Mouse (Mus musculus) C2C12 (cell line): ENCODE data around the gene Cxcr1.
A peak's percentile ranks its signal among the peaks of the same experiment; 100 is the strongest.

Experiments used
- MAX ChIP-seq: IDR thresholded peaks from one replicate; pipeline ENCODE4 v1.6.1; 2011; ENCODE audit warnings: mild to moderate bottlenecking, control low read depth
- USF1 ChIP-seq: IDR thresholded peaks from one replicate; pipeline ENCODE4 v1.6.1; 2011; ENCODE audit warnings: low read depth, mild to moderate bottlenecking, control low read depth, moderate library complexity

DNA sequence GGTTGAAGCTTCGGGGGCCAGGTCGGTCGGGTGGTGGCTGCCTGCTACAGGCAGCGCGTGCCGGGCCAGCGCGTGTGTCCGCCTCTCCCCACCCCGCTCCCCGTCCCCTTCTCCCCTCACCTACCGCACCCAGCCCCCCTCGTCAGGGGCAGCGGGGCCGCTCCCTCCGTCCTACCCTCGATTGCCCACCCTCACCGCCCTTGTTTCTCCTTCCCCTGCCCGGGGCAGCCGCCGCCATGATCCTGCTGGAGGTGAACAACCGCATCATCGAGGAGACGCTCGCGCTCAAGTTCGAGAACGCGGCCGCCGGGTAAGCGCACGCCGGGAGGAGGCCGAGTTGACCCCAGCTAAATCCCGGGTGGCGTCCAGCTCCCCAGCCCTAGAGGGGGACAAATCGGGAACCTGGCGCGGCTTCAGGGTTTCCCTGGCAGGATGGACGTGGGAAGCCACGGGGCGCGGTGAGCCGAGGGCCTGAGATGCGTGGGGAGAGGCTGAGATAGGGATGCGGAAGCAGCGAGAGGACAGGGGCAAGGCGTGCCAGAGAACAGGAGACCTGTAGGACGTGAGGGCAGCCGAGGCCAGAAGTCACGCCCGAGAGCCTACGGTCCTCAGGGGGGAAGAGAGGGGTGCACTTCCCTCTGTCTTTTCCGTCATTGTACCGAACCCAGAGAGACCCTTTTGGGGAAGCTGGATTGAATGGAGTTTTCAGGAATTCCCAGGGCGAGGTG, 42.3 kb upstream of the Cxcr1 start:
- TF ChIP-seq MAX (peak; percentile 12), USF1 (no peak)
